Mouse (Mus musculus) retina, postnatal 1 day (tissue): ENCODE data around the gene Plekhd1.
A peak's percentile ranks its signal among the peaks of the same experiment; 100 is the strongest.

Experiments used
- DNase-seq: peaks from one replicate; pipeline ENCODE4 v3.0.0-alpha.2; 2012

Gene Plekhd1

GRCm38 (mm10) chr12:80701332-80701731, 8.9 kb downstream of the Plekhd1 start:
- no peak for DNase-seq

DNA sequence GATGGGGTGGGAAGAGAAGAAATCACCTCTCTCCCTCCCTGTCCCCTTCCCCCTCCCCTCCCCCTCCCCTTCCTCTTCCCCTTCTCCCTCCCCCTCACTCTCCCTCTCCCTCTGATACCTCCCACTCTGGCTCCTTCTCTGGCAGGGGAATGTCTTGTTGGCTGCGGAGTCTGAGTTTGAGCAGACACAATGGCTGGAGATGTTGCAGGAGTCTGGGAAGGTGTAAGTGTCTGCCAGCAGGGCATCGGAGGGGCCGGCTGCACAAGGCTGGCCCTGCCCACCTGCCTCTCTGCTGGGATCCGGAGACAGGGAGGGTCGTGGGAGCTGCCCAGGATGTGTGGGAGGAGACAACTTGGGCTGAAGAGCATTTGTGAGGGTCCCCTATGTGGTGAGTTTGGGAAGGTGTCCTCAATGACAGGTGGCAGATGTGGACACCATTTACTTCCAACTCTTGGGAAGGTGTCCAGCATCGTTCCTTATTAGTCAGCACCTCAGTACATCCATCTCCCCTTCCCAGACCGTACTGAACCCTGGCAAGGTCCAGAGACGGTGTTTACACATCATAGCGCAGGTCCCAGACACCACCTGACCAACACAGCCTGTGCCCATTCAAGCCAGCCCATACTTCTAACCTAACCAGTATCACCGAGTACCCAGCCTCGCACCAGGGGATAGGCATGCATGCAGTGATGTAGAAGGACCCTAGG, 14.0 kb downstream of the Plekhd1 start:
- no peak for DNase-seq

DNA sequence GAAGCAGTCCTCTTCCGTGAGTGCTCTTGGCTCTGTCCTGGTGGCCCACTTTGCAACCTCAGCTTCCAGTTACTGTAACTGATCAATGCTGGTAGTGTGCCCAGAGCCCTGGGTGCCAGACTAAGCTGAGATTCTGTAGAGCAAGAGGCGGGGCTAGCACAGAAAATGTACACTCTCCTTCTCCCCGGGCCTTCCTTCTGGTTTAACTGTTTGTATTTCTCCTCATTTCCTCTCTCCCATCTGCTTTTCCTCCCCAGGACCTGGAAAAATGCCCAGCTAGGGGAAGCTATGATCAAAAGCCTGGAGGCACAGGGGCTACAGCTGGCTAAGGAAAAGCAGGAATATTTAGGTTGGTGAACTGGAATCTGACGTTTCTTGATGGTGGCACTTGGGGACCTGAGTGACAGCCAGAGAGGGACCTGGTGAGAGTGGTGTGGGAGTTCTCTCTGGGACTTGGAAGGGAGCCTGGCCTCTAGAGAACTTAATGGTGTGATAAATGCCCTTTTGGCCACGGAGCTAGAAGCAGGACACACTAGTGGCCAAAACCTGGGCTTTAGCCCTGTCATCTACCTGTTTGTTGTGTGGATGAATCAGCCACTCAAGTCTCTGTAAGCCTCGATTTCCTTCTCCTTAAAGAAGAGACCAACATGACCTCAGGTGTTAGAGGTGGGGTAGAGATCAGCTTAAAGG, 14.7 kb downstream of the Plekhd1 start:
- DNase-seq, result no peak

DNA sequence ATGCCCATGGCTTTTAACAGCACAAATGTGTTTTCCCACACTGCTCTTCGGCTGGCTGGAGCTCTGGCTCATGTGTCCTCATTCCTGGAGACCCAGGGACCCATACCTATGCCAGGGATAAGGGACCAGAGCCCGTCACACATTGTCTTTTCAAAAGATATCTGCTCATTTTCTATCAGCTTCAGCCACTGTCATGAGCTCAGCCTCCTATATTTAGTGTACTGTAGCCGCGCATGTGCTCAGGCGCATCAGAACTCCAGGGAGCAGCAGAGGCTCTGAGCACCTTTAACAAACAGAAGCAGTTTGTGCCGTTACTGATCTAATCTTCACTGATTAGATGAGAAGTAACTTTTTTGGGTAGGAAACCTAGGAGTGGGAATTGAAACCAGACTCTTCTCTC, 23.5 kb downstream of the Plekhd1 start:
- DNase-seq, result no peak

DNA sequence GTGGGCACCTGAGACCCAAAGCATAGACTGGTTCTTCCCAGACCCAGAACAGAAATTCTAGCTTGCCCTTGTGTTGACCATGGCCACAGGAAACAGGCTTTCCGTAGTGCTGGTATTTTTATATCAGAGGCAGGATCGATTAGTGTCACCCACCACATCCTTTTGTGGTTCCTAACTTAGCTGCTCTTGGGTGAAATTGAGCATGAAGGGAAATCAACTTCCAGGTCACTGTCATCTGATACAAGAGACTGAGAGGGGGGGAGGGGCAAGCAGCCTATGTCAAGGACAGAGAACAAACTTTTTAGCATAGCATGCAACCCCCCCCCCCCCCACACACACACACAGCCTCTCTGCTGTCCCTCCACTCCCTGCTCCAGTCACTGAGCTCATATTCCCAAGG, 26.8 kb downstream of the Plekhd1 start:
- peak; percentile 70 for DNase-seq

GRCm38 (mm10) chr12:80720507-80720906, 28.1 kb downstream of the Plekhd1 start:
- no peak for DNase-seq

DNA sequence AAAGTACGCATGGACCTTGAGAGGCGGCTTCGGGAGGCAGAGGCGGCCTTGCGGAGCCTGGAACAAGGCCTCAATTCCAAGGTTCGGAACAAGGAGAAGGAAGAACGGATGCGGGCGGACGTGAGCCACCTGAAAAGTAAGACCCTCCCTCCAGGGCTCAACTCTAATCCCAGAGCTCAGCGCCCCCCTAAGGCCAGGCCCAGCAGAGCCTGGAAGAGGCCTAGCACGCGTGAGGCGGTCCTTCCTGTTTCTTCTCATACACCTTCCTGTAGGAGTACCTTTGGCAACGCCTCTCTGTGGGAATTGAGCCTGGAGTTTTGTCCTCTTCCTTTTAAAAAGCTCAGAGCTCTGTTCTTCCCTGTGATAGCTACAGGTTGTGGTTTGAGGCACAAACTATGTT, 29.1 kb downstream of the Plekhd1 start:
- no peak for DNase-seq

DNA sequence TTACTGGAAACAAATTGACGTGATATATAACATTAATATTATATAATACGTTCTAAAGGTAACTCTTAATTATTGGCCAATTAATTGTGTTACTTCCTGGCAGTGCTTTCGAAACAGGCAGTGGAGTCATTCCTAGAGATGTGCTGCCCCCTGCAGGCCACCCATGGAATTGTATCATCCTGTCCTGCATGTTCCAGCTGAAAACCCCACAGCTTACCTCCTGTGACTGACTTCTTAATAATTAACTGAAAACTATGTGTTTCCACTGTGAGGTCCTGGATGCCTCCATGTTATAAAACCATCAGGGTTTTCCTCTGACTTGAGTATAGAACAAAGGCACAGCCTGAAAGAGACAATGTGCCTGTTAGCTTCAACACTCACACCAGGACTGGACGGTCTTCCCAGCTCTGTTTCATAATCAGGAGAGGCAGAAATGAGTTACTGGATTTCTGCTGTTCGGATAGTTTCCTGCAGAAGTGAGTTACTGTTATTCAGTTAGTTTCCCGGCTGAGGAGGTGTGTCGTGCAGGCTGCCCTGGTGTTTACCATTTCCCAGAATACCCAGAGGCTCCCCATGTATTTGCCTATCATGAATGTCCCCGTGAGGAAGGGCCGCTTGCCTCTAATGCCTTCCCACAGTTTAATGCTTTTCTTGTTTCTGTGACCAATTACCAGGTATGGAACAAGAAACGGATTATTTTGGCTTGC, 32.6 kb downstream of the Plekhd1 start:
- DNase-seq, result peak; percentile 78

GRCm38 (mm10) chr12:80728207-80728606, 35.8 kb downstream of the Plekhd1 start:
- DNase-seq, result peak; percentile 24

DNA sequence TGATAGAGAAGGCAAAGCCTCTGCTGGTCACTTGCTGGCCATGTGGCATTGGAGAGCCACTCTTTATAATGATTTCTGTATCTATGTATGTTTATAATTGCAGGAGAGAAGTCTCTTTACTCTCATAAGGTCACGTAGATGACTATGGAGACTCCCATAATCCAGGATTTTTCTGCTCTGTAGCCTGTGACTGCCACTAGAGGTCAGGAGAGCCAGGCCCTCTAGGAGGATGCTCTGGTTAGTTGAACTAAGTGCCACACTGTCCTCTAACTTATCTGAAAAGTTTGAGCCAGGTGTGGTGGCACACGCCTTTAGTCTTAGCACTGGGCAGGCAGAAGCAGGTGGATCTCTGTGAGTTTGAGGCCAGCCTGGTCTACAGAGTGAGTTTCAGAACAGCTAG, 36.4 kb downstream of the Plekhd1 start:
- DNase-seq, result peak; percentile 32

GRCm38 (mm10) chr12:80729758-80730530, 37.6 kb downstream of the Plekhd1 start:
- DNase-seq, result no peak

DNA sequence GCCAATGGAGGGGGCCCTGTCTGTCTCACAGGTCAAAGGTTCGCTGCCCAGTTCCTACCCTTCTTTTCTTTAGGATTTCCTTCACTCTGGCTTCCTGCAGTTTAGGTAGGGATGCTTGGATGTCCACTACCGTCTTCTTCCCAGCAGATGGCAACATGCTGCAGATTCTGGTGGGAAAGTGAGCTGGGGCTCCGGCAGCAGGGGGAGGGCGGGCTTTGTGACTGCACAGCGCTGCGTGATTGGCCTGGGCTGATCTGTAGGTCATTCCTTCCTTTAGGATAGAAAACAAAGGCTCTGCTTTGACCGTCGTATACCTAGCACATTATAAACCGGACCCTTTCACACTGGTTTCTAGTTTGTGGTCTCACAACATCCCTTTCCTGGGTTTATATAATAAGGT, 38.2 kb downstream of the Plekhd1 start:
- peak; percentile 86 for DNase-seq

GRCm38 (mm10) chr12:80734526-80735470, 42.4 kb downstream of the Plekhd1 start:
- DNase-seq, result no peak

GRCm38 (mm10) chr12:80736464-80737282, 44.3 kb downstream of the Plekhd1 start:
- peak; percentile 87 for DNase-seq

DNA sequence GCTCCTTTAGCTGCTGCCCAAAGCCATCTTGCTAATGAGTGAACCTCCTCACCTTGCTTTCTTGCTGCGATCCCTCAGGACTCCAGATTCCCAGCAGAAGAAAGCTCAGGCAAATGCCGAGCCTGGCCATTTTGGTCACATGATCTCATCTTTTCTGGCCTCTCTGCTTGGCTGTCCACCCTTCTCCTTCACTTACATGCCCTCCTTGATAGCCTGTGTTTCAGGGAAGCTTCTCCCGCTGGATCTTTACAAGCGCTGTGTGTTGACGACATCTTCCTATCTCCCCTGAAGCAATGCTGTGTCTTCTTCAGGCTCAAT, 44.9 kb downstream of the Plekhd1 start:
- no peak for DNase-seq

DNA sequence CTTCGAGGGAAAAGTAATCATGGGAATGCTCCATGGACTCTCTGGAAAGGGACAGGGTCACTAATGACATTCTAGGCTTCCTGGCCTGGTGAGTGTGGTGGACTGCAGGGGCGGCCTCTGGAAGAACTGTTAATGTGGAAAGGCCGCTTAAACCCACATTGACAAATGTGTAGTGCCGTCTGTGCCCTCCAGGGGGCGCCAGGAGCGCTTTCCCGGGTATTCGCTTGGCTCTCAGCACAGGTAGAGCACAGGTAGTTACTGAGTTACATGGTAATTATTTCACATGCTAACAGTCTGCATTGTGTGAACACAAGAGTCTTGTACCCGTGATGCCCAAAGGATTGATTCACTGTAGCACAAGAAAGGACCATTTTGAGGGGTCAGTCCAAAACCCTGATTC, 47.1 kb downstream of the Plekhd1 start:
- no peak for DNase-seq

- peak; percentile 36 for DNase-seq
Measured at GRCm38 (mm10) chr12:80744614-80745013, 52.2 kb downstream of the Plekhd1 start.

DNA sequence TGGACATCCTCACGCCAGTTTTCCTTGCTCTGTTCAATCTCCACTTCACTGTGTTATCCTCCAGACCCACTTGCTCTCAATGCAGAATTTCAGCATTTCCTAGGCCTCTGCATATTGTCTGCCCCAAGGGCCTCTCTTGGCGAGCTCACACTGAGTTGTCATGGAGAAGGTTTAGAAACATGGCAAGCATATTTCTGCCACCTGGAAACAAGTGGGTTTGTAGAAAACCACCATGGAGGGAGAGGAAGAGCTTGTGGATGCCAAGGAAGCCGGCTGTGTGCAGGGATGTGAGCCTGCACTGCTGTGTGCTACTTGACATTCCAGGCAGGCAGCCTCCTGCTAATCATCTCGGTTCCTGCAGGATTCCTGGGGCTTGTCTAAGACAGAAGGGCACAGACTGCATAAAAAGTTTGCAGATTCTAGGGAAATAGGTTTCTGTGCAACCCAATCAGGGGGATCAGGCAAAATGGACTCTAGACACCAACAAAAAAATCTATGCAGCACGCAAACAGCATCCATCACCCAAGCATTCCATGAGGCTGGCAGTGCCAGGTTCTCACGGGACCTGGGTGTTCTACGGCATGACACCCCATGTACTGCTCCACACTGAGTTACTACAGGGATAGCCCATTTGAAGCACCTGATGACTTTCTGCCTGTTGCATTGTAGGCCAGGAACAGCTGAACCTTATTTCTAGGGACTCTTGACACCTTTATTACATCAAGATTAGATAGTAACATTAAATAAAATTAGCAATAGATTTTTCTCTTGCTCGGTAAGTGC, 53.8 kb downstream of the Plekhd1 start:
- DNase-seq, result no peak

DNA sequence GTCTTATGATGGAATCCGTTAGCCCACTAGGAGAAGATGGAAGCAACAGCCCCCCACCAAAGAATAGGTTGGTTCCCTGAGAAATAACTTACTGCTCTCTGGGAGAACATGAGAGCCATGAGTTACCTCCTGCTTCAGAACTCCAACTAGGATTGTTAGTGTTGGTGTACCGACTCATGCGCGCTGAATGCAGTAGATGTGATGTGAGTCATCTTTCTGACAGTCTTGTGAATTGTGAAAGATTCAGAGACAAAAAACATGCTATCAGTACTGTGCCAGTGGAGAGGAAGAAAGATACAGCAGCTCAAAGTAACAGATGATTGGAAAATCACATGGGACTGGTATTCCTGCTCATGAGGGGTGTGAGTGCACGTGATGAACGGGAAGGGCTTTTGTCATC, 59.2 kb downstream of the Plekhd1 start:
- no peak for DNase-seq
